14 mouse cellular contexts compared by ENCODE assay signal in genomic region chr2:151037292-151037691, GRCm38 (mm10). TPM values are rescaled to one million over a fixed set of nuclear protein-coding genes. Genes with fewer than 3 reads are reported as not detected.
DNase-seq lines count a peak whose midpoint lies in the region; ATAC-seq and TF ChIP-seq lines count a peak whose summit lies in the region.
"Had no signal": no experiment of that assay in that cellular context is flagged by ENCODE, and none has a peak within 500 bp of the region (broad histone marks: within the 10 kb centered on the region; RNA-seq: fewer than 3 reads in every experiment).

No protein-coding gene starts in this region.

- no peak for TF ChIP-seq POLR2A in CH12.LX (IDR thresholded peaks at IDR 0.05; ENCODE audit: low read depth, low read length)

- TF ChIP-seq CTCF in CH12.LX (conservative IDR thresholded peaks at IDR 0.05 in 1 of 2, IDR thresholded peaks at IDR 0.05 in 1 of 2; ENCODE audit: low read depth in 2 of 2, low read length in 2 of 2) = no peak

- H3K4me3 ChIP-seq in hindbrain, embryonic 10.5 days = peak overlapping the region; percentile 92; the same call in 1 of the 2 replicates
- no peak overlapping the region for H3K4me3 ChIP-seq in hindbrain, embryonic 14.5 days (replicated peaks; ENCODE audit: low read length)
- H3K4me3 ChIP-seq in CH12.LX (replicated peaks in 1 of 3; ENCODE audit: low read depth in 2 of 3, low read length in 2 of 3, poor library complexity in 1 of 3) = no peak overlapping the region
- H3K4me3 ChIP-seq in embryonic facial prominence, embryonic 10.5 days = peak overlapping the region; percentile 95
- peak overlapping the region; percentile 99 for H3K4me3 ChIP-seq in liver, embryonic 16.5 days (ENCODE audit: low read depth, low read length)

- TF ChIP-seq RAD21 in CH12.LX (IDR thresholded peaks at IDR 0.05; ENCODE audit: low read depth, low read length) = no peak

- H3K4me2 ChIP-seq in hindbrain, embryonic 14.5 days (replicated peaks) = no peak overlapping the region
- H3K4me2 ChIP-seq in CH12.LX (ENCODE audit: insufficient read depth, low read depth, poor library complexity, severe bottlenecking) = peak overlapping the region; percentile 81; the same call in 1 of the 2 replicates
- peak overlapping the region; percentile 75 for H3K4me2 ChIP-seq in liver, embryonic 16.5 days (ENCODE audit: low read depth, low read length)

- H3K27me3 ChIP-seq in hindbrain, embryonic 10.5 days (ENCODE audit: insufficient read depth, poor library complexity, severe bottlenecking) = no peaks in the 10 kb centered on the region
- H3K27me3 ChIP-seq in hindbrain, embryonic 14.5 days (ENCODE audit: control insufficient read depth, insufficient read depth, low read length) = no peaks in the 10 kb centered on the region
- H3K27me3 ChIP-seq in CH12.LX (replicated peaks) = no peaks in the 10 kb centered on the region
- no peaks in the 10 kb centered on the region for H3K27me3 ChIP-seq in embryonic facial prominence, embryonic 10.5 days (replicated peaks; ENCODE audit: low read depth, poor library complexity, severe bottlenecking)
- H3K27me3 ChIP-seq in liver, embryonic 16.5 days (ENCODE audit: control insufficient read depth, insufficient read depth, low read depth, low read length) = no peaks in the 10 kb centered on the region

- ATAC-seq in hindbrain, embryonic 14.5 days (ENCODE audit: low FRiP score) = no peak
- peak; percentile 31 for ATAC-seq in liver, embryonic 16.5 days (ENCODE audit: low read depth)

- peaks cover 21% of the 10 kb centered on the region for H3K4me1 ChIP-seq in hindbrain, embryonic 10.5 days (replicated peaks)
- H3K4me1 ChIP-seq in hindbrain, embryonic 14.5 days (replicated peaks; ENCODE audit: control insufficient read depth, insufficient read depth, low read length) = peaks cover 19% of the 10 kb centered on the region
- peaks cover 5 to 24% of the 10 kb centered on the region in 2 experiments; a peak in 2 of 4 replicates for H3K4me1 ChIP-seq in CH12.LX (ENCODE audit: control insufficient read depth in 1 of 2, insufficient read depth in 2 of 2)
- peaks cover 14% of the 10 kb centered on the region for H3K4me1 ChIP-seq in embryonic facial prominence, embryonic 10.5 days
- peaks cover 27% of the 10 kb centered on the region for H3K4me1 ChIP-seq in liver, embryonic 16.5 days (ENCODE audit: control insufficient read depth, low read depth, low read length)

- WGBS in hindbrain, embryonic 10.5 days = 93% methylated on average over 1 of the region's 1 CpGs
- WGBS in hindbrain, embryonic 14.5 days = 98% methylated on average over 1 of the region's 1 CpGs
- WGBS in embryonic facial prominence, embryonic 10.5 days = 97% methylated on average over 1 of the region's 1 CpGs
- WGBS in liver, embryonic 16.5 days (ENCODE audit: insufficient replicate concordance) = 28% methylated on average over 1 of the region's 1 CpGs

- peaks cover 31% of the 10 kb centered on the region for H3K79me2 ChIP-seq in CH12.LX (replicated peaks; ENCODE audit: control insufficient read depth, extremely low read depth, insufficient read depth, poor library complexity, severe bottlenecking)

- TF ChIP-seq EP300 in CH12.LX (IDR thresholded peaks at IDR 0.05; ENCODE audit: low read length) = no peak

- dilution Hi-C loops in CH12.LX (cut with MboI; ENCODE audit: extremely low pct_ligation_motif_present, extremely low pct_unique_long_range_greater_than_20kb, low sequenced_read_pairs) = no loop called here

- H3K9ac ChIP-seq in hindbrain, embryonic 14.5 days = no peak overlapping the region
- peak overlapping the region; percentile 93; the same call in 1 of the 2 replicates for H3K9ac ChIP-seq in CH12.LX (ENCODE audit: insufficient read depth, low read depth)
- H3K9ac ChIP-seq in liver, embryonic 16.5 days (ENCODE audit: low read depth, low read length) = peak overlapping the region; percentile 99

- in situ Hi-C loops in CH12.LX (cut with MboI; ENCODE audit: low pct_ligation_motif_present, low pct_unique_long_range_greater_than_20kb, low sequenced_read_pairs) = no loop called here

- DNase-seq in hindbrain, embryonic 10.5 days (ENCODE audit: low spot score) = no peak
- no peak for DNase-seq in hindbrain, embryonic 14.5 days (ENCODE audit: low spot score)
- no peak for DNase-seq in CH12.LX (ENCODE audit: extremely low read depth)
- DNase-seq in embryonic facial prominence, embryonic 10.5 days (ENCODE audit: low spot score) = no peak
- no peak for DNase-seq in kidney, adult 18-20 months
- DNase-seq in thymus, postnatal 4 days = no peak
- no peak for DNase-seq in cerebellum, adult 11 months
- DNase-seq: heart, postnatal 4 days; right cerebral cortex, postnatal 4 days had no signal

- H3K9me3 ChIP-seq in hindbrain, embryonic 10.5 days = no peaks in the 10 kb centered on the region
- H3K9me3 ChIP-seq in hindbrain, embryonic 14.5 days (ENCODE audit: control insufficient read depth, low read length) = no peaks in the 10 kb centered on the region
- no peaks in the 10 kb centered on the region for H3K9me3 ChIP-seq in CH12.LX (replicated peaks; ENCODE audit: low read length)
- no peaks in the 10 kb centered on the region for H3K9me3 ChIP-seq in embryonic facial prominence, embryonic 10.5 days
- H3K9me3 ChIP-seq in liver, embryonic 16.5 days (replicated peaks; ENCODE audit: control insufficient read depth, low read length) = no peaks in the 10 kb centered on the region

- H3K36me3 ChIP-seq in hindbrain, embryonic 10.5 days = peaks cover 14% of the 10 kb centered on the region; the same call in 1 of the 2 replicates
- no peaks in the 10 kb centered on the region for H3K36me3 ChIP-seq in hindbrain, embryonic 14.5 days (replicated peaks; ENCODE audit: control insufficient read depth, insufficient read depth)
- peaks cover 0 to 20% of the 10 kb centered on the region in 2 experiments for H3K36me3 ChIP-seq in CH12.LX (replicated peaks in 1 of 2; ENCODE audit: control insufficient read depth in 1 of 2, insufficient read depth in 1 of 2, low read length in 1 of 2)
- peaks cover 8% of the 10 kb centered on the region; the same call in 1 of the 2 replicates for H3K36me3 ChIP-seq in embryonic facial prominence, embryonic 10.5 days (replicated peaks)
- peaks cover 3% of the 10 kb centered on the region; the same call in 1 of the 2 replicates for H3K36me3 ChIP-seq in liver, embryonic 16.5 days (ENCODE audit: control insufficient read depth, insufficient read depth)

- H3K27ac ChIP-seq in hindbrain, embryonic 10.5 days = no peak overlapping the region
- no peak overlapping the region for H3K27ac ChIP-seq in hindbrain, embryonic 14.5 days
- H3K27ac ChIP-seq in CH12.LX (ENCODE audit: insufficient read depth, low read depth) = no peak overlapping the region
- H3K27ac ChIP-seq in embryonic facial prominence, embryonic 10.5 days (replicated peaks) = no peak overlapping the region
- peak overlapping the region; percentile 99 for H3K27ac ChIP-seq in liver, embryonic 16.5 days (ENCODE audit: low read length)

TF ChIP-seq in CH12.LX, 34 proteins besides CTCF, POLR2A, EP300 and RAD21:
- TF ChIP-seq ZNF384 (IDR thresholded peaks at IDR 0.05; ENCODE audit: low read depth, low read length) (no peak), RCOR1 (conservative IDR thresholded peaks at IDR 0.05; ENCODE audit: low read depth, low read length) (no peak)

RNA-seq across cellular contexts. Expression of gene Ninl, which starts 1.9 kb away (rescaled TPM):
- polyA plus RNA-seq in hindbrain, embryonic 10.5 days (2016; fragmentation: Nextera tagmentation; extraction: Ambion mirVana) = 11.8 and 19.5 TPM in 2 replicates
- polyA plus RNA-seq in hindbrain, embryonic 14.5 days (2014; fragmentation: Nextera tagmentation; extraction: Ambion mirVana) = 4.3 and 4.7 TPM in 2 replicates
- total RNA-seq in CH12.LX (2012; rRNA removed) (5.8 and 6.6 TPM in 2 replicates), CH12.LX (2014; rRNA removed) (1.8 and 3.8 TPM in 2 replicates)
- polyA plus RNA-seq in CH12.LX (2012; ENCODE audit: insufficient read length, low read depth) = 3.5 and 4.1 TPM in 2 replicates
- 18.5 and 20.7 TPM in 2 replicates for polyA plus RNA-seq in embryonic facial prominence, embryonic 10.5 days (2016; fragmentation: Nextera tagmentation; extraction: Ambion mirVana)
- 12.4 and 13.1 TPM in 2 replicates for polyA plus RNA-seq in liver, embryonic 16.5 days (2015; fragmentation: Nextera tagmentation; extraction: Ambion mirVana)

RNA-seq across cellular contexts. Expression of gene Nanp, which starts 1.9 kb away (rescaled TPM):
- 47.0 and 53.0 TPM in 2 replicates for polyA plus RNA-seq in hindbrain, embryonic 10.5 days (2016; fragmentation: Nextera tagmentation; extraction: Ambion mirVana)
- 41.2 and 43.0 TPM in 2 replicates for polyA plus RNA-seq in hindbrain, embryonic 14.5 days (2014; fragmentation: Nextera tagmentation; extraction: Ambion mirVana)
- 15.6 and 22.2 TPM in 2 replicates for total RNA-seq in CH12.LX (2012; rRNA removed)
- 30.8 and 35.3 TPM in 2 replicates for total RNA-seq in CH12.LX (2014; rRNA removed)
- 31.9 and 33.0 TPM in 2 replicates for polyA plus RNA-seq in CH12.LX (2012; ENCODE audit: insufficient read length, low read depth)
- polyA plus RNA-seq in embryonic facial prominence, embryonic 10.5 days (2016; fragmentation: Nextera tagmentation; extraction: Ambion mirVana) = 49.1 and 49.5 TPM in 2 replicates
- 47.7 and 60.8 TPM in 2 replicates for polyA plus RNA-seq in liver, embryonic 16.5 days (2015; fragmentation: Nextera tagmentation; extraction: Ambion mirVana)

RNA-seq across cellular contexts. Expression of gene Gm14151, which starts 54.9 kb away (rescaled TPM):
- polyA plus RNA-seq in hindbrain, embryonic 10.5 days (2016; fragmentation: Nextera tagmentation; extraction: Ambion mirVana) = not detected in 2 replicates
- polyA plus RNA-seq in hindbrain, embryonic 14.5 days (2014; fragmentation: Nextera tagmentation; extraction: Ambion mirVana) = not detected in 2 replicates
- not detected in 2 replicates for total RNA-seq in CH12.LX (2012; rRNA removed)
- not detected in 2 replicates for total RNA-seq in CH12.LX (2014; rRNA removed)
- not detected in 2 replicates for polyA plus RNA-seq in CH12.LX (2012; ENCODE audit: insufficient read length, low read depth)
- polyA plus RNA-seq in embryonic facial prominence, embryonic 10.5 days (2016; fragmentation: Nextera tagmentation; extraction: Ambion mirVana) = not detected in 2 replicates
- polyA plus RNA-seq in liver, embryonic 16.5 days (2015; fragmentation: Nextera tagmentation; extraction: Ambion mirVana) = not detected in 2 replicates
- total RNA-seq: heart, postnatal 4 days; layer of hippocampus, adult 8-10 months had no signal
- polyA plus RNA-seq: CD4-positive, CD25-positive, alpha-beta regulatory T cell, adult 4 months; lung, adult 2 months; neural tube, embryonic 14.5 days had no signal

Comparison
In these comparisons a context has a peak if more than half of its experiments do, and no peak if none do; other contexts are left out.
1. H3K4me3 ChIP-seq: peak in hindbrain, embryonic 10.5 days (single experiment), embryonic facial prominence, embryonic 10.5 days (single experiment) and liver, embryonic 16.5 days (single experiment); none in hindbrain, embryonic 14.5 days (single experiment) and CH12.LX (0 of 3).